Mouse (Mus musculus) bone marrow macrophage, adult 2 months (primary cell): Measurements from ENCODE around the gene Dio3. TPM values are rescaled to one million over a fixed set of nuclear protein-coding genes. Genes with fewer than 3 reads are reported as not detected.

ENCODE experiments used
- H3K27ac ChIP-seq: 2 replicates; pipeline ENCODE4 v1.5.1; 2012; ENCODE audit warnings: low read depth, low read length; ENCODE audit not compliant: insufficient read depth
- H3K4me1 ChIP-seq: 2 replicates; pipeline ENCODE4 v1.6.1; 2012; ENCODE audit warnings: low read length; ENCODE audit not compliant: control insufficient read depth, insufficient read depth
- H3K4me3 ChIP-seq: 2 replicates; pipeline ENCODE4 v1.5.1; 2012; ENCODE audit warnings: mild to moderate bottlenecking, low read length, moderate library complexity; ENCODE audit not compliant: insufficient read depth
- CTCF ChIP-seq: IDR thresholded peaks from 2 replicates; pipeline ENCODE4 v1.5.1; 2012; ENCODE audit warnings: low read depth, mild to moderate bottlenecking, low read length, moderate library complexity
- POLR2A ChIP-seq: IDR thresholded peaks from 2 replicates; pipeline ENCODE4 v1.6.1; 2012; ENCODE audit warnings: mild to moderate bottlenecking, low read depth, low read length, borderline replicate concordance
- polyA plus RNA-seq: library from polyadenylated mRNA; stranded (reverse); fragments of >200 nt; gene quantifications from 2 replicates; pipeline ENCODE4 v1.2.4, GENCODE M21; 2012; ENCODE audit not compliant: missing spikeins, insufficient read depth, insufficient read length

Gene Dio3
- 0.51 TPM in 1 of 2 replicates, not detected in the other for polyA plus RNA-seq

DNA sequence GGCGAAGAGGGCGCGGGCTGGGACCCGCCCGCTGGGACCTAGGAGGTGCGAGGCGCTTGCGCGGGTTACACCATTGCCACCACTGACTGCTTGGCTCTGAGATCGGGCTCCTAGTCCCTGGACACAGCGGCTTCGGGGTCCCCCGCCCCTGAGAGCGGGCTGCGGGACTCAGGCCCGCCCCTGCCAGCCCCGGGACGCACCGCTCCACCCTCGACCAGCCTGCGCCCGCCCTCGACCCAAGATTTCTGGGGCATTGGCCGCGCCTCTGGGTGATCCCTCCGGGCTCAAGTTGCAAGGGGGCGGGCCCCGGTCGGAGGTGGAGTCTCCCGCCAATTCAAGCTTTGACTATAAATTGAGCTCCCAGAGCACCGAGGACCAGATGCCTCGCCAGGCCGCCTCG lies at the start of gene Dio3:
Gene Dio3, plus strand, starts transcription at position 216 of the 400 bp plus-strand sequence.
- no peak for TF ChIP-seq POLR2A
- TF ChIP-seq CTCF: no peak
- no peak within 1 kb of the TSS for H3K4me3 ChIP-seq
- H3K4me1 ChIP-seq: no peaks in the 10 kb centered on the region
- H3K27ac ChIP-seq: no peak within 1 kb of the TSS

DNA sequence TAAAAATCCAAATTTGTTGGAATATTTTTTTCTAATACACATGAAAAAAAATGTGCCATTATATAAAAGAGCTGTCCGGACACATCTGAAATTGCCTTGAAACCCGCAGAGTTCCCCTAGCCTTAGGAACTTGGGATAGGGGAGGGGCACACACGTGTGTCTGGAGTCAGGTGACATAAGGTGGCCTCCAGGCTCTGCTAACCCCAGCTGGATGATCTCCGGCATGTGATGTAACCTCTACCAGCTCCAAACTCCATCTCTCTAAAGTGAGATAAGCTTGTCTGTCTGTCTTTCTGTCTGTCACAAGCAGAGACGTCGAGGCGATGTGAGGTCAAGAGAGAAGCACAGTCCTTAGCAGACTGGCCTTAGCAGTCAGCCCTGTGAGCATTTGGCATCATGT lies 48.6 kb upstream of the Dio3 start:
- no peak overlapping the region for H3K27ac ChIP-seq
- H3K4me3 ChIP-seq: no peak overlapping the region
- TF ChIP-seq POLR2A: no peak
- TF ChIP-seq CTCF: no peak

DNA sequence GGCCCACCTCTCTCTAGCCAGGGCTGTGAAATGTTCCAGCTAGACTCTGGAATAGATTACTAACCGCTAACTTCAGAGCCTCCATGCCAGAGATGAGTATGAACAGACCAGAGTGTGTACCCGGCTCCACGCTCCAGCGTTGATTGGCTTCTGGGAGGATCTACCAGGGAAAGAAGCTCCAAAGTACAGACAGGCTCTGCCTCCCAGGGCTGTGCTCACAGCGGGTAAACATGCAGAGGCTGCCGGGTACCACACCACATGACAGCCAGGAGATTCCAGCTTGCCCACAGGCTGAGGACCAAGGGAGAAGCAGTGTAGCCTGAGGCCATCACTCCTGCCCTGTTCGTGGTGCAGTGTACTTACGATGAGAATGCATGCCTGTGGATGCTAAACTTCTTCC lies 48.1 kb upstream of the Dio3 start:
- H3K4me1 ChIP-seq: no peaks in the 10 kb centered on the region
- no peak overlapping the region for H3K27ac ChIP-seq
- H3K4me3 ChIP-seq: no peak overlapping the region
- no peak for TF ChIP-seq CTCF
- TF ChIP-seq POLR2A: no peak

More for the DNA sequence above, 48.6 kb upstream of the Dio3 start:
- no peaks in the 10 kb centered on the region for H3K4me1 ChIP-seq

GRCm38 (mm10) chr12:110231709-110232600 lies 46.9 kb upstream of the Dio3 start:
- Histone ChIP-seq H3K4me1 (no peaks in the 10 kb centered on the region), H3K4me3 (no peak overlapping the region), H3K27ac (no peak overlapping the region)
- TF ChIP-seq POLR2A (no peak), CTCF (no peak)

DNA sequence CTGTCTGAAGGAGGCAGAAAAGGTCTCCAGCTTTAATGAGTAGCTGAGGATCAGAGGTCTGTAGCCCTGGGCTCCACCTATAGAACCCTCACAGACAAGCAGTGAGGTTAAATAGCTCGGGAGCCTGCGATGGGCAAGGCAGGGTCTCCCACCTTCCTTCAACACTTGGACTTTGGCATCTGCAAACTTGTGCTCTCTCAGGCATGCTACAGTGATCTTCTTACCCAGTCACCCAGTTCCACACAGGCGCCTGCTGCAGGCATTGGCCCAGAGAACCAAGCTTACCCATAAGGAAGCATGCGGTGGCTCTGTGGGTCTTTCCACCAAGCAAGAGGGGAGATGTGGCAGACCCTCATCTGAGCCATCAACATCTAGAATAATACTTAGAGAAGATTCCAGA lies 43.0 kb upstream of the Dio3 start:
- H3K27ac ChIP-seq: no peak overlapping the region
- H3K4me1 ChIP-seq: no peaks in the 10 kb centered on the region
- H3K4me3 ChIP-seq: no peak overlapping the region
- TF ChIP-seq POLR2A (no peak), CTCF (no peak)

DNA sequence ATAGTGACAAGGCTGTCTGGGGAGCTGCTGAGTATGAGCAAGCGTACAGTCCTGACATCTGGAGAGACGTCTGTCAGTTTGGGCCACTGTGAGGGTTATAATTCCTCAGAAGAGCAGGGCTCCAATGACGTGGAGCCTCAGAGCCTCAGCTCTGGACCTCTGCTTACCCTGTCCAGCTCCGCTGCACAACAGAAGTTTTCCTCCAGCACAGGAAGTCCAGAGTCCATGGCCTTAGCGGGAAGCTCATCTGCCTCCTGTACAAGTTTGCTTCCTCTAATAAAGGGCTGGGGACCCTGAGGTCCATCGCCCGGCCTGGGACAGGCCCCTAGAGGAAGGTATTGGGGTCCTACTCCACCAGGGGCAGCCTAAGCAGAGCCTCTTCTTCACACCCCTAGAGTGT lies 41.8 kb upstream of the Dio3 start:
- no peak overlapping the region for H3K27ac ChIP-seq
- no peaks in the 10 kb centered on the region for H3K4me1 ChIP-seq
- no peak for TF ChIP-seq CTCF
- no peak for TF ChIP-seq POLR2A
- H3K4me3 ChIP-seq: no peak overlapping the region

DNA sequence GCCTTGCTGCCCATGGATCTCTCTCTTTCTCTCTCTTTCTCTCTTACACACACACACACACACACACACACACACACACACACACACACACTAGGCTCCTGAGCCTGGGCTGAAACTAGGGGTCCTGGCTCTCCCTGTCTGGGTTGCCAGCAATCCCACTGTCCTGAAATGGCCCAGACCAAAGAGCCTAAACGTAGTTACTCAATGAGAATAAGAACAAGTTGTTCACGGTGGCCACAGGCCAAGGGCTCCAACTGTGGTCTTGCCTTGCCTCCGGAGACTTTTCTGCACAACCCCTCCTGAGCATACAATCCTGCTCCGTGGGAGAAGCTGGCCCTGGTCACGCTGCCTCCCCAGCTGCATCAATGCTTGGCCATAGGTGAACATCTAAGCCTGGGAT lies 39.5 kb upstream of the Dio3 start:
- H3K4me1 ChIP-seq: no peaks in the 10 kb centered on the region
- no peak for TF ChIP-seq CTCF
- TF ChIP-seq POLR2A: no peak

GRCm38 (mm10) chr12:110244581-110244980 lies 34.3 kb upstream of the Dio3 start:
- no peak for TF ChIP-seq CTCF
- TF ChIP-seq POLR2A: no peak
- Histone ChIP-seq H3K27ac (no peak overlapping the region), H3K4me1 (no peaks in the 10 kb centered on the region), H3K4me3 (no peak overlapping the region)

More for the DNA sequence above, 39.5 kb upstream of the Dio3 start:
- no peak overlapping the region for H3K27ac ChIP-seq
- no peak overlapping the region for H3K4me3 ChIP-seq

DNA sequence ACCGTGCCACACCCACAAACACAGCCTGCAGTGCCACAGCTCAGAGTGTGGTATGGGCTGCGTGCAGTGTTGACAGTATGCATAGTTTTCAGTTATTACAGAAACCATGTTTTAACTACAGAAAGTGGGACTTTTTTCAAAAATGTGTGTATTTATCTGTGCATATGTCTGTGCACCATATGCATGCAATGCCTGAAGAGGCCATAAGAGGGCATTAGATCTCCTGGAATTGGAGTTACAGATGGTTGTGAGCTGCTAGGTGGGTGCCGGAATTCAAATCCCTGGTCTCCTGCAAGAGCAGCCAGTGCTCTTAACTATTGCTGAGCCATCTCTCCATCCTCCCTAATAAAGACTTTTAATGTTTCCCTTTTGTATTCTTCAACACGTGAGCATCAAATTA lies 33.4 kb upstream of the Dio3 start:
- no peak overlapping the region for H3K4me3 ChIP-seq
- TF ChIP-seq POLR2A: no peak
- no peak for TF ChIP-seq CTCF
- no peak overlapping the region for H3K27ac ChIP-seq
- H3K4me1 ChIP-seq: no peaks in the 10 kb centered on the region

GRCm38 (mm10) chr12:110252163-110252575 lies 26.7 kb upstream of the Dio3 start:
- Histone ChIP-seq H3K4me1 (no peaks in the 10 kb centered on the region), H3K27ac (no peak overlapping the region), H3K4me3 (no peak overlapping the region)
- no peak for TF ChIP-seq CTCF
- TF ChIP-seq POLR2A: no peak

DNA sequence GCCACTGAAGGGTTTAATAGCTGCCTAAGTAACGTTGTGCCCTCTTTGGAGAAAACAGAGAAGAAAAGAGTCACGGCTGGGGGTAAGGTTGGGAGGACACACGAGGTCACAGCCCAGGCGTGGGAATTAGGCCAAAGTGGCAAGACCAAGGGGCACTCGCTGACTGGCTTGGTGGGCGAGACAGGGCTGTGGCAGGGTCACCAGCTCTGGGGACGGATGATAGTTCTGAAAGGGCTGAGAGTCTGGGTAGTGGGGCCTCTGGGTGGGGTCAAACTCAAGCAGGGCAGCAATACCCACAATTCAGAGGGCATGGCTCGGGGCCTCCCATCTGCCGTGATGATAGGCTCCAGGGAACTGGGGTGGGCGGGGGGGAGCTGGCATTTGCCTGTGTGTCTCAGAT lies 23.1 kb upstream of the Dio3 start:
- Histone ChIP-seq H3K27ac (no peak overlapping the region), H3K4me1 (no peaks in the 10 kb centered on the region), H3K4me3 (no peak overlapping the region)
- no peak for TF ChIP-seq CTCF
- no peak for TF ChIP-seq POLR2A
